Mouse (Mus musculus) gonadal fat pad, adult 2 months (tissue): ENCODE measurements around the gene Tmem53. TPM values are rescaled to one million over a fixed set of nuclear protein-coding genes. Genes with fewer than 3 reads are reported as not detected.

Experiments used
- DNase-seq: peaks from one replicate; pipeline ENCODE4 v3.0.0-alpha.2; 2012; ENCODE audit warnings: low read depth
- polyA plus RNA-seq: library from polyadenylated mRNA; depleted of rRNA; stranded (reverse); fragments of >200 nt; gene quantifications from 2 replicates; pipeline ENCODE4 v1.2.3, GENCODE M21; 2012

Gene Tmem53
- polyA plus RNA-seq, 1 experiment = 61.2 TPM

- peak; percentile 75 for DNase-seq
These were observed 29.5 kb downstream of the Tmem53 start for GRCm38 (mm10) chr4:117281090-117281845.

DNA sequence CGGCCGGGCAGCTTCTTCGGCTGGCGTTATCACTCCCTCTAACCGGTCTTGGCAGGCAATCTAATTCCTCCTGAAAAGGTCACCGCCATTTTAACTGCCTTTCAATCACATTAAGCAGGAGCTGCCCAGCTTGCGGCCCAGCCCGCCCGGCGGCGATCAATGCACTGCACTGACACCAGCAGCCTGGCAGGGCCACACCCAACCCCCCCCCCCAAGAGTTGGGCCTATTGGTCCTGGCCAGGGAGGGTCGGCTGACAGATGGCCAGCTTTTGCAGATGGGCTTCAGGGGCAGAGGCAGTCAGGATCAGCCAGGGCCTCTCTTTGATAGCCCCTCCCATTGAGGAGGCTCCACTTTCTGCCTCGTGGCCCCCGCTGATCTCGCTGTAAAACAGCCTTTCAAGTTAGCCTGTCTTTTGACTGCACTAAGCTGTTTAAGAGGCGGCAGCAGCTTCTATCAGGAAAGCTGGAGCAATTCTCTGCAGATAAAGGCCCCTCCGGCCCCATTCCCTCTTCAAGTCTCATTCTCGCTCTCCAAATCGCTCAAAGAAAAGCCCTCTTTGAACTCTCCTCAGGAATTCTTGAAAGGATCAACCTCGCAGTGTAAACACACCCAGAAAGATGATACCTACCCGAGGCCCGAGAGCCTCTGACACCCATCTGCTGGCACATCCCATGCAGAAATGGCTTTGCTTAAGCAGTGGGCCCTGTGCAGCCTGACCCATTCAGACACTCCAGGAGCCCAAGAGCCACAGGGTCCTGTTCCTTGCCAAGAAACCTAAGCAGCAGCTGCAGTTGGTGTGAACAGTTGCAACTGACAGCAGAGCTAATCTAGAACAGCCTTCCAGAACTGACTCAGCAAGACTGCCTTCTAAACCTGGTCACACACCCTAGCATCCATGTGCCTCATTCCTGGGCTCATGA lies 31.8 kb downstream of the Tmem53 start:
- no peak for DNase-seq

DNA sequence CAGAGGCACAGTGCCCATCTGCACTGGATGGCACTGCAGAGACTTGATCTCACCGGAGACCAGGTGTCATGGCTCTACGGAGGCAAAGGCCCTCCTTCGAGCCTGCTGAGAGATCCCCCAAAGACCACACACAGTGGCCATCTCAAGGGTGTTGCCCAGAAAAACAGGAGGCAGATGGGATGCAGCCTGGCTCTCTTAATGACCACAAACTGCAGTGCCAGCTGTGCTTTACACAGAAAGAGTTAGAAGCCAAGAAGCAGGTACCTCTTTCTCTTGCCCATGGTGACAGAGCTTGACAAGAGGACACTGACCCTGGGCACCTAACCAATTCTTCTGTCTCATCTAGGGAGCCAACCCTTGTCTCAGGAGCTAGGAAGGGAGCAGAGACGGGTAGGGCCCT lies 32.6 kb downstream of the Tmem53 start:
- no peak for DNase-seq

DNA sequence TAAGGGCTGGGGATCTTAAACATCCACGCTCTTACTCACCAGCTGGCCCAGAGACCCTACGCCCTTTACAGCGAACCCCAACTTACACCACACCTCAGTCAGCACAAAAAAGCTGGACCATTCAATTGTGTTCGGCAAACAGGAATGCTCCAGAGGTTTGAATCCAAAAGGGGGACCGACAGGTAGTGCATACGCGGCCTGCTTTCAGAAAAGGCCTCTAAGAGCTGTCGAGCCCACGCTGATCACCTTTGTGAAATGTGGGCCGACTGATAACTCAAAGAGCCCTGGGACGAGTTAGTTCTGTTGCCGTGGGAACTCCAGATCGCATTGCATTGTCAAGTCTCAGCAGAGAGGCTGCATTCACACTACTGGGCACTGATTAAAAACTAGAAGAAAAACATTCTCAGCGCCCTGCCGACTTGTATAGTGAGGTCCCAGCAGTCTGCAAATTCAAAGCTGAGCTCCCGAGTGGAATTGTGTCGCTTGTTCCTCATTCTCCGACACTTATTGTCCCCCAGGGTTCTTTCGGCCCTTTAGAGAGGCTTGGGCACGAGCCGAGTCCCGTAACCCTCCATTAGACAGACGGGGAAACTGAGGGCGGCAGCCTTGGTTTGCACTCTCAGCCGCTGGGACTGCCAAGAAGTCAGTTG lies 36.7 kb downstream of the Tmem53 start:
- no peak for DNase-seq

DNA sequence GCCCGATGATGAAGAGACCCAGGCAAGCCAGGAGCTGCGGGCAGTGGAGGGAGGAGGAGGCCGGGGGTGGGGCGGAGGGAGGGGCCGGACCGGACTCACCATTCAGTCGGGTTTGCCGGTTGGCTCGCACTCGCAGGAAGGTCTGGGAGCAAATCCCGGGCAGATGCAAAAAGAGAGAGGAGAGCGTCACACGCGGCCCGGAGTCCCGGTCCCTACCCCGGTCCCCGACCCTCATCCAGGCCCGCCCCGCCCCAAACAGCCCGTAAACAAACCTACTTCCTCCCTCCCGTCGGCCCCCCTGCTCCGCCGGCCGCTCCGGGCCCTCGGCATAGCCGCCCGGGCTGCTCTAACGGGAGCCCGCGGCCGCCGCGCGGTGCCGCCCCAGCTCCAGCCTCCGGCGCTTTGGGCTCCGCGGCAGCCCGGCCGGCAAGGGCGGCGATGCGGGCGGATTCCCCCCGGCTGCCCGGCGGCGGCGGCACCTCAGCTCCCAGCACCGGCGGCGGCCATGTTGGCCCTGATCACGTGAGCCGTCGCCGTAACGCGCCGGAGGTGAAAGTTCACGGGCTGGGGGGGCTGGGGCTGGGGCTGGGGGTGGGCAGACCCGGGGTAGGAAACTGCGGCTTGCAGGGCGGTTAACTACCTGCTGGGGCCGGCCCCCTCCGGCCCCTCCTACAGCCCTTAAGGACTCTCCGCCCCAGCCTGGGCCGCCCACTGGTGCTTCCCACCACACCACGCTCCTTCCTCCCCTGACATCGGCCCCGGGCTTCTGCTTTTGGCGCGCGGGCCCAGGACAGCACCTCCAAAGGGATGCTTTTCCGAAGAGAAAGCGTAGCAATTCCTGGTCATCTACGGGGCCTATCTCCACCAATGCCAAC lies 37.4 kb downstream of the Tmem53 start:
- DNase-seq = no peak

DNA sequence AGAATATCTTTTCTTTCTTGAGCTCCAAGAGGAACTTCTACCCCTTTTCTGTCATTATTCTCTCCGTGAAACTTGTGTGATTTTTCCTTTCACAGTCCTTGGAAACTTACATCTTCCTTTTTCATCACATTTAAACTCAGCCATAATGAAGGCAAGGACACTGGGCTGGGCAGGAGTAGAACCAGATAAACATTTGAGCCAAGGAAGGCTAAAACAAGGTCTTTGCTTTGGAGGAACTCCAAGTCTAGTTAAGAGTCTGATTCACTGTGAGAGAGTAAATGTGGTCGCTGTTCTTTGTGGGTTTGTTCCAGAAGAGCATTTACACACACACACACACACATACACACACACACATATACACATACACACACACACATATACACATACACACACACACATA lies 39.9 kb downstream of the Tmem53 start:
- DNase-seq = no peak

DNA sequence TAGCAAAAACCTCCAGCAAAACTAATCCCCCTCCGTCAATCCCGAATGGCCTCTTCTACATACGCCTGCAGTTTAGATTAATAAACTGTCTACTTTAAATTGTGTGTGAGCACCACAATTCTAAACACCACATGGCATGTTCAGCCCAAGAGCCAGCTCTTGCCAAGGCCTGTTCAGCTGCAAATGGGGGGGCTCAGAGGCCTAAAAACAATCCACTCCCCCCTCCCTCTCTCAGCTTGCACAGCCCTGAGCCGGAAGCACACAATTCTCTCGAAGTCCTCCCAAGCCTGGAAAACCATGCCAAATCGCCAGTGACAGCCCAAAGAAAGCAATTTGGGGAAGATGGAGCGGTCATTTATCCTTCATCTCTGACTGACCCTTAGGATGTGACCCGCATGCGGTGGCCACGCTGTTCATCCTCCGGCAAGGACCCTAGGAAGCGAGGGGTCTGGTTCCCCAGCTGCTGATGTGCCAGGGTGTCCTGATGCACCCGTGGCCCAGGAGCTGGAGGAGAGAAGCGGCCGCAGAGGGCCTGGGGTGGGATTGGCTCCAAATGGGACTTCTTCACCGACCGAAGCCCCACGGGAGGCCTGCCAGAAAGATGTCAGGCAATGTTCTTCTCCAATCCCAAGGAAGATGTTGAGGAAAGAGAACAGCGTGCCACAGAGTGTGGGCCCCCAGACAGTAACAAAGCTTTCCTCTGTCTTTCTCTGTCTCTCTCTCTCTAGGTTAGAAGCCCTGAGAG lies 45.3 kb downstream of the Tmem53 start:
- no peak for DNase-seq

GRCm38 (mm10) chr4:117297819-117298218 lies 46.1 kb downstream of the Tmem53 start:
- DNase-seq = no peak

DNA sequence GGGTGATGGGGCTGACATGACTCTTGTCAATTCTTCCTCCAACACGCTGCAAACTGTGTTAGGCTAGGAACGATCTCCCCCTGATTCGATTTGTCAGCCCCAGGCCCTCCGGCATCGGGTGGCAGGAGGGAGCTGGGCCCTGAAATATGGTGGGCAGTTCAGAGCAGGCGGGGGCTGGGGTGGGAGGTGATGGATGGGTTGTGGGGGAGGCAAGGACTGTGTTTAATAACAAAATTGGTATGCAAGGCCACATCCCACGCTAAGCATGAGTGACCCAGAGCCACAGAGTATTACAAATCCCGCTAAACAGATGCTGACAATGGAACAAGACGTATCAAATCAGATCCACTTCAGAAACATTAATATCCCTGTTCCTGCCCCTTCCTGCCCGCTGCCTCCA lies 48.2 kb downstream of the Tmem53 start:
- DNase-seq = no peak

DNA sequence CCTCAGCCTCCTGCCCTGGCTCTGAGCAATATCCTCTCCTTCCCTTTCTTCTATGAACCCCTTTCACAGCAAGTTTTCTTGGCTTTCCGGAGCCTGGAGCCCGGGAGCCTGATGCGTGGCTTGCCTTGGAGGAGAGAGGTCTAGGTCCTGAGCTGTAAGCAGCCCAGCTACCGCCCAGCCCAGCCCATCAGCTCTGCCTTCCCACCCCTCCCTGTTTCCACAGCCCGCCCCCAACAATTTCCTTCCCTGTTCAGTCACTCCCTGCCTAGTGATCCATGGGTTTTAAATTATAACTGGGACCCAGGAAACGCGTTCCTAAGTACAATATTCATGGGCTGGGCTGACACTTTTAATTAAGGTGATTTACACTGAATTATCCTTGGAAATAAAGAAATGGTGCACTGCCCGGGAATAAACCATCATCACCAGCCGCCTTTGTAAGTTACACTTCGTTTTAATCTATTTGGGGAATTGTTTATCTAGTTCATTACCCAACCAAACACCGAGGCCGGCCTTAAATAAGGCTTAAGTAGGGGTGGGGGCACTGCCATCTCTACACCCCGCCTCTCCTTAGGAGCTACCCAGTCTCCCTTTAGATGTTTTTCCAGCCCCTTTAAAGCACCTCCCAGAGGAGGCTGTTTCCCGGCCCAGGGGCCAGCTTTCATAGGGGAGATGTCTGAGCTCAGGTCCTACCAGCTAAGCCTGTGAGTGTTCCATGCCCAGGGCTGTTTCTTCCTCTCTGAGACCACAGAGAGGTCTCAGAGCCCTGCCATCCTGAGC lies 50.5 kb downstream of the Tmem53 start:
- no peak for DNase-seq

GRCm38 (mm10) chr4:117303581-117304238 lies 52.0 kb downstream of the Tmem53 start:
- no peak for DNase-seq

DNA sequence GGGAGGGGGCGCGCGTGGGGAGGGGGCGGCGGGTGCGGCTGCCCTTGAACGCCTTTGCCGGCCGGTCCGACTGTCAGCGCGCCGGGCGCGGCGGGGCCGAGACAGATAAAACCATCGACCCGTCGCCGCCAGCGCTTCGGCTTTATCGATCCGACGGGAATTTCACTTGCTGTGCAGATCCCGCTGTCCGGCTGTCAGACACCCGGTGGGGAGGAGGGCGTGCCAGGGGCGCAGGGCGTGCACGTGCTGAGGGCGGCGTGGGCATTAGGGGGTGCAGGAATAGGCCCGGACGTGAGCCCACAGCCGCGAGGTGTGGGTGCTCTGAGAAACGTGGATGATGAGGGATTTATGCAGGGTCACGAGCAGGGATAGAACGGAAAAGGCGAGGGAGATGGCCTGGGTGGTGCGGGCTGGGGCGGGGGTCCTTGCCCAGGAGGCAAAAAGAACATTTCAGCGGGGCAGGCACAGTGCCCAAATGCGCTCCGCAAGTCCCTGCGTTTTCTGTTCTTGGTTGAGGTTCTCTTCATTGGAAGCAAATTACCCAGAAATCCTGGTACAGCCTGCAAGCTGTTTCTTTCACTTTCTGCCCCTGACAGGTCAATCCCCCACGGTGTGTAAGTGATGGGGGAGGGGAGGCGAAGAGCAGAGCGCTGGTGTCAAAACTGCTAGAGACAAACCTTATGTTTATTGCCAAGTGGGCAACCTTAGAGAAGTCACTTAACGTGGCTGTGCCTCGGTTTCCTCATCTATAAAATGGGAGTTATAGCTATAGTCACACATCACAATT lies 52.7 kb downstream of the Tmem53 start:
- no peak for DNase-seq

- DNase-seq = no peak
These were observed 53.7 kb downstream of the Tmem53 start for GRCm38 (mm10) chr4:117305461-117305860.

DNA sequence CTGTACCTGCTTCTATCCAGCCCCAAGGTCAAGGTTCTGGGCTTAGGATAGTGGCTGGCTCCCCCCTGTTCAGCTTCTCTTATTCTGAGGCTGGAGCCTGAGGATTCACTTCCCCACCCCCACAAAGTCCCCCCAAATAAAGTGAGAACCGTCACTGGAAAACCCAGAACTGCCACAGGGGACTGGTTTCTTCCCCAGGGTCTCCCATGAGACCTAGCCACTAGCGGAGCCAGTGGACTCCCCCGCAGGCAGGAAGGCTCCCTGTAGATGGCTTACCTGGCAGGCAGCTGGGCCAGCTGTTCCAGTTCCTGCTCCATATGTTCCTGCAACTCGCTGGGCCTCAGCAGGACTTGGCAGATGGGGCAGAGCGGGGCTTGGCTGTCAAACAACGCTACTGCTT lies 55.5 kb downstream of the Tmem53 start:
- DNase-seq = no peak

DNA sequence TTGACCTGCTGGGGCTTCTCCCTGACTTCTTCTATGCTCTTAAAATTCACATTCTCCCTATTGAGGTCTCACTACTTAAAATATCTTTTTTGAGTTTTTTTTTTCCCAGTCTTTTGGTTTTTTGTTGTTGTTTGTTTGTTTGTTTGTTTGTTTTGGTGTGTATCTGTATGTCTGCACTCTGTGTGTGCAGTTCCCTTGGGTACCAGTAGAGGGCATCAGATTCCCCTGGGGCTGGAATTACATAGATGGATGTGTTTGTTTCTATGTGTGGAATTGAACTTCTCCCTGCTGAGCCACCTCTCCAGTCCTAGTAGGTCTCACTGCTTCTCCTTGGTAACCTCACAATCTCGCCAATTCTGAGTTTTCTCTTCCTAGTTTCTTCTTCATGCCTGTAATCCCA lies 57.7 kb downstream of the Tmem53 start:
- no peak for DNase-seq

- DNase-seq = no peak
These were observed 60.1 kb downstream of the Tmem53 start for GRCm38 (mm10) chr4:117311891-117312290.

GRCm38 (mm10) chr4:117312416-117313084 lies 60.8 kb downstream of the Tmem53 start:
- DNase-seq = no peak

- DNase-seq = no peak
These were observed 61.3 kb downstream of the Tmem53 start for GRCm38 (mm10) chr4:117313085-117313424.
